ENCODE assay signal across 8 mouse cellular contexts in genomic region chr19:25505360-25506196, GRCm38 (mm10). TPM values are rescaled to one million over a fixed set of nuclear protein-coding genes. Genes with fewer than 3 reads are reported as not detected.
DNase-seq lines count a peak whose midpoint lies in the region; ATAC-seq and TF ChIP-seq lines count a peak whose summit lies in the region.

Gene Dmrt1 (plus strand): TSS chr19:25505618.

- peak within 1 kb of the TSS; percentile 19 for H3K4me3 ChIP-seq in forebrain, embryonic 11.5 days (ENCODE audit: low read depth, low read length)
- H3K4me3 ChIP-seq in neural tube, embryonic 13.5 days = peak within 1 kb of the TSS; percentile 26
- H3K4me3 ChIP-seq in layer of hippocampus, adult 2 months = no peak within 1 kb of the TSS

- WGBS in forebrain, embryonic 11.5 days = under 1% methylated on average over 64 of the region's 64 CpGs
- WGBS in neural tube, embryonic 13.5 days = under 1% methylated on average over 63 of the region's 64 CpGs

- H3K9ac ChIP-seq in forebrain, embryonic 11.5 days (ENCODE audit: low read length) = no peak within 1 kb of the TSS
- no peak within 1 kb of the TSS for H3K9ac ChIP-seq in neural tube, embryonic 13.5 days

- H3K4me1 ChIP-seq in forebrain, embryonic 11.5 days (replicated peaks; ENCODE audit: control insufficient read depth, insufficient read depth, low read length) = peaks cover 11% of the 10 kb centered on the region; the same call in 1 of the 2 replicates
- H3K4me1 ChIP-seq in neural tube, embryonic 13.5 days (replicated peaks) = peaks cover 18% of the 10 kb centered on the region

- DNase-seq in ovary, postnatal 36 days (ENCODE audit: low spot score) = peak; percentile 10
- no peak for DNase-seq in ovary, postnatal 14 days (ENCODE audit: low spot score)
- peak; percentile 70 for DNase-seq in forebrain, embryonic 11.5 days (ENCODE audit: low spot score)
- peak; percentile 29 to 42 for DNase-seq in kidney, postnatal 4 days
- no peak for DNase-seq in layer of hippocampus, adult 2 months (ENCODE audit: low spot score in 2 of 2)
- no peak for DNase-seq in yolk sac, embryonic 10.5 days (ENCODE audit: low spot score)
- no peak for DNase-seq in thymus, adult 18-20 months

- H3K27me3 ChIP-seq in forebrain, embryonic 11.5 days (ENCODE audit: control insufficient read depth, insufficient read depth, low read length) = peaks cover 51% of the 10 kb centered on the region
- peaks cover 82% of the 10 kb centered on the region for H3K27me3 ChIP-seq in neural tube, embryonic 13.5 days

- H3K27ac ChIP-seq in forebrain, embryonic 11.5 days (ENCODE audit: low read depth, low read length) = no peak within 1 kb of the TSS
- H3K27ac ChIP-seq in neural tube, embryonic 13.5 days (replicated peaks) = no peak within 1 kb of the TSS
- H3K27ac ChIP-seq in layer of hippocampus, adult 2 months = no peak within 1 kb of the TSS

- no peak for TF ChIP-seq CTCF in layer of hippocampus, adult 2 months (conservative IDR thresholded peaks at IDR 0.05)

- peak within 1 kb of the TSS; percentile 46 for H3K4me2 ChIP-seq in forebrain, embryonic 11.5 days (ENCODE audit: low read depth, low read length, severe bottlenecking)
- H3K4me2 ChIP-seq in neural tube, embryonic 13.5 days = peak within 1 kb of the TSS; percentile 46

- H3K9me3 ChIP-seq in forebrain, embryonic 11.5 days (ENCODE audit: control insufficient read depth, low read length) = no peaks in the 10 kb centered on the region
- no peaks in the 10 kb centered on the region for H3K9me3 ChIP-seq in neural tube, embryonic 13.5 days

- ATAC-seq in forebrain, embryonic 11.5 days (replicated peaks; ENCODE audit: low FRiP score) = peak; percentile 24; the same call in 1 of the 2 replicates
- no peak for ATAC-seq in neural tube, embryonic 13.5 days (ENCODE audit: low read depth)

- no peaks in the 10 kb centered on the region for H3K36me3 ChIP-seq in forebrain, embryonic 11.5 days (ENCODE audit: control insufficient read depth, insufficient read depth, low read length)
- H3K36me3 ChIP-seq in neural tube, embryonic 13.5 days = no peaks in the 10 kb centered on the region

RNA-seq across cellular contexts. Expression of gene Dmrt1, which starts in this region (rescaled TPM):
- polyA plus RNA-seq in forebrain, embryonic 11.5 days (2014; fragmentation: Nextera tagmentation; extraction: Ambion mirVana) = 0.95 and 1.0 TPM in 2 replicates
- polyA plus RNA-seq in neural tube, embryonic 13.5 days (2015; fragmentation: Nextera tagmentation; extraction: Ambion mirVana) = 0.32 TPM in 1 of 2 replicates, not detected in the other
- total RNA-seq in layer of hippocampus, adult 2 months (2021) = not detected

Comparison
In these comparisons a context has a peak if more than half of its experiments do, and no peak if none do; other contexts are left out.
1. DNase-seq: peak in ovary, postnatal 36 days (single experiment), forebrain, embryonic 11.5 days (single experiment) and kidney, postnatal 4 days (2 of 2); none in ovary, postnatal 14 days (single experiment), layer of hippocampus, adult 2 months (0 of 2), yolk sac, embryonic 10.5 days (single experiment) and thymus, adult 18-20 months (0 of 2).